Mouse (Mus musculus) stomach, embryonic 14.5 days (tissue): Measurements from ENCODE around the gene Noxa1. TPM values are rescaled to one million over a fixed set of nuclear protein-coding genes. Genes with fewer than 3 reads are reported as not detected.

ENCODE experiments used
- ATAC-seq: fragments of 200-750 bp; cut with Nextera tagmentation; 2 replicates; pipeline ENCODE4 v1.8.0; 2017; ENCODE audit warnings: low read depth, moderate TSS enrichment; ENCODE audit not compliant: insufficient number of reproducible peaks, insufficient read depth, low FRiP score
- H3K27ac ChIP-seq: fragments of 300-500 bp; sonication (generic); 2 replicates; pipeline ENCODE4 v1.5.1; 2014; ENCODE audit warnings: mild to moderate bottlenecking, low read length, moderate library complexity, mixed read lengths
- H3K27me3 ChIP-seq: fragments of 300-500 bp; sonication (generic); 2 replicates; pipeline ENCODE4 v1.6.1; 2014; ENCODE audit warnings: low read length, control low read depth, mixed read lengths; ENCODE audit not compliant: control insufficient read depth, insufficient read depth
- H3K36me3 ChIP-seq: fragments of 300-500 bp; sonication (generic); 2 replicates; pipeline ENCODE4 v1.6.1; 2014; ENCODE audit warnings: mild to moderate bottlenecking, control low read depth, low read length, moderate library complexity, mixed read lengths; ENCODE audit not compliant: control insufficient read depth, insufficient read depth
- H3K4me1 ChIP-seq: fragments of 300-500 bp; sonication (generic); 2 replicates; pipeline ENCODE4 v1.6.1; 2014; ENCODE audit warnings: low read length, control low read depth, mixed read lengths; ENCODE audit not compliant: control insufficient read depth, insufficient read depth
- H3K4me2 ChIP-seq: fragments of 300-500 bp; sonication (generic); replicated peaks from 2 replicates; pipeline ENCODE4 v1.6.1; 2014; ENCODE audit warnings: low read depth, low read length, control low read depth
- H3K4me3 ChIP-seq: fragments of 300-500 bp; sonication (generic); 2 replicates; pipeline ENCODE4 v1.5.1; 2014; ENCODE audit warnings: low read depth, low read length, control low read depth
- H3K9ac ChIP-seq: fragments of 300-500 bp; sonication (generic); replicated peaks from 2 replicates; pipeline ENCODE4 v1.6.1; 2014; ENCODE audit warnings: low read depth, mild to moderate bottlenecking, control low read depth, low read length, moderate library complexity, mixed read lengths
- H3K9me3 ChIP-seq: fragments of 300-500 bp; sonication (generic); 2 replicates; pipeline ENCODE4 v1.6.1; 2016; ENCODE audit warnings: low read depth, low read length, control low read depth; ENCODE audit not compliant: control insufficient read depth
- WGBS: fragments of 180-500 bp; shearing (Covaris S2); extraction: QIAGEN DNeasy Blood & Tissue Kit; methylation state at CpG from one replicate; pipeline ENCODE4 v1.1.7; 2014; 5-methylcytosine and 5-hydroxymethylcytosine counted together
- polyA plus RNA-seq: library from polyadenylated mRNA; unstranded; fragments of >200 nt; fragmentation: Nextera tagmentation; extraction: Ambion mirVana; gene quantifications from 2 replicates; pipeline ENCODE4 v1.2.1, GENCODE M21; 2014

Gene Noxa1
- polyA plus RNA-seq, 1 experiment from 2014 or later = 2.3 TPM

DNA sequence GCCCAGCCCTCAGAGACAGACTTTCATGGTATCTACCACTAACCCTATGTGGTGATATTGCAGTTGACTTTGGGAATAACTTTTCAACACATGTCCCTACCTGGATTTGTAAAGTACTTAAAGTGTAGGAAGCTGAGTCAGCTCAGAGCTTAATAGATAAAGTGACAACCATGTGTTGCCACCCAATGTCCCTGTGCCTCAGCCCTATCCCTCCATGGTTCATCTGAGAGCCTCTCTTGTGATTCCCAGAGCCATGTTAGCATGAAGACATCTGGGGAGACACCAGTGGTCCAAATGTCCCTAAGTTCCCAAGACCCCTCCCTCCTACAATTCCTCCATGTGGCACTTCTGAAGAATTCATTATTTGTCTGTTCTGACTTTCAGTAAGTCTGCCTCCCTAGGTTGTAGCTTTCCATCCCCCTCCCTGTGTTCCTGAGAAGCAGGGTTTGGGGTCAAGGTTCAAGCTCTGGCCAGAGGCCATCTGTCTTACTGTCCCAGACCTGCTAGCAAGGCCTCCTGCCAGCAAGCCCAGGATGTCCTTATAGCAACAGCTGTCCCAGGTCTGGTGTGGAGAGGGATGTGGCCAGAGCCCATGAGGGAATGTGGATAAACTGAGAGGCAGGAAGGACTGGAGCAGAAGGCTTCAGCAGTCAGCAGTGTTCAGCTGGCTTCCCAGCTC, 15.7 kb upstream of the Noxa1 start:
- Histone ChIP-seq H3K9ac (no peak overlapping the region), H3K36me3 (no peaks in the 10 kb centered on the region), H3K9me3 (no peaks in the 10 kb centered on the region), H3K27ac (no peak overlapping the region), H3K4me1 (no peaks in the 10 kb centered on the region), H3K4me2 (no peak overlapping the region), H3K4me3 (no peak overlapping the region), H3K27me3 (no peaks in the 10 kb centered on the region)
- 0 out of 2 replicates have a peak, but pooled peaks have one; percentile 12 for ATAC-seq

DNA sequence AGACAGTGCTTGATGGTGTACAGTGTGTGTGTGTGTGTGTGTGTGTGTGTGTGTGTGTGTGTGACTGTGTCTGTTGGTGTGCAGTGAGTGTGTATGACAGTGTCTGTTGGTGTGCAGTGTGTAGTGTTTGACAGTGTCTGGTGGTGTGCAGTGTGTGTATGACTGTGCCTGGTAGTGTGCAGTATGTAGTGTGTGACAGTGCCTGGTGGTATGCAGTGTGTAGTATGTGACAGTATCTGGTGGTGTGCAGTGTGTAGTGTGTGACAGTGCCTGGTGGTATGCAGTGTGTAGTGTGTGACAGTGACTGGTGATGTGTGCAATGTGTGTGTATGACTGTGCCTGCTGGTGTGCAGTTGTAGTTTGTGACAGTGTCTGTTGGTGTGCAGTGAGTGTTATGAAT, 14.5 kb upstream of the Noxa1 start:
- Histone ChIP-seq H3K4me3 (no peak overlapping the region), H3K27me3 (no peaks in the 10 kb centered on the region), H3K9ac (no peak overlapping the region), H3K27ac (no peak overlapping the region), H3K36me3 (no peaks in the 10 kb centered on the region), H3K4me1 (no peaks in the 10 kb centered on the region), H3K9me3 (no peaks in the 10 kb centered on the region), H3K4me2 (no peak overlapping the region)
- no peak for ATAC-seq

DNA sequence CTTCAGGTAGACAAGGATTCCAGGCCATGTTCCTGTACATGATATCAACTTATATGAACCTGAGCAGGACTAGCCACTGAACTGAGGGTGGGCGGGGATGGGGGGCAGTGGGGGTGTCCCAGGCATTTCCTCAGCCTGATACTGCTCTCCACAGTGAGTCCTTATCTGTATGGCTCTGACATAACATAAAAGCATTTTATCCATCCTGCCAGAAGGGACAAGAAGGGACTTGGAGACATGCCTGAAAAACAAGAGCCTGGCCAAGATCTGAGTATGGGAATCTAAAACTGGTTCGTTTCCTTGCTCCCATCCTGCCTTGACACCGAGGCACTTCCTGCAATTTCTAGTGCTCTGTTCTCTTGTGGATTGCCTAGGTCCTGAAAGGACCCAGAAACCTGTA, 11.1 kb upstream of the Noxa1 start:
- Histone ChIP-seq H3K4me1 (no peaks in the 10 kb centered on the region), H3K9me3 (no peaks in the 10 kb centered on the region), H3K9ac (no peak overlapping the region), H3K27me3 (no peaks in the 10 kb centered on the region), H3K4me2 (no peak overlapping the region), H3K36me3 (no peaks in the 10 kb centered on the region), H3K4me3 (no peak overlapping the region), H3K27ac (no peak overlapping the region)
- no peak; the same call in 1 of the 2 replicates for ATAC-seq
- 69% methylated on average over 3 of the region's 3 CpGs for WGBS

DNA sequence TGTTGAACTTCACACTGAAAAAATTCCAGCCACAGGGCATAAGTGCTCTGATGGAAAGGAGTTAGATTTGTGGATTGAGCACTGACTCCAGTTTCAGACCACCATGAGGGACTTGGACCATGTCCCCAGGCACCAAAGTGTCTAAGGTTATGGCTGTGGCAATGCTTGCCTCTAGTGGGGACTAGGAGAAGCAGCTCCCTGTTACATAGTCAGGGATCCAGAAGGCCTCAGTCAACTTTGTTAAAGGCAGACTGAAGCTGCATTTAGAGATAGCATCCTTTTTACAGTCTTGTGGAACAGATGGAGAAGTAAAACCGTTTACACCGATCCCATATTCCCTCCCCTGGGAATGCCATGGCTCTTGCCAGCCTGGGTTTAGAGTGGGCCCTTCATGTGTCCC, 9.2 kb upstream of the Noxa1 start:
- Histone ChIP-seq H3K9me3 (no peaks in the 10 kb centered on the region), H3K27me3 (no peaks in the 10 kb centered on the region), H3K4me3 (no peak overlapping the region), H3K4me2 (no peak overlapping the region), H3K27ac (no peak overlapping the region), H3K9ac (no peak overlapping the region), H3K4me1 (no peaks in the 10 kb centered on the region), H3K36me3 (no peaks in the 10 kb centered on the region)
- ATAC-seq = no peak
- WGBS = 89% methylated on average over 2 of the region's 2 CpGs

DNA sequence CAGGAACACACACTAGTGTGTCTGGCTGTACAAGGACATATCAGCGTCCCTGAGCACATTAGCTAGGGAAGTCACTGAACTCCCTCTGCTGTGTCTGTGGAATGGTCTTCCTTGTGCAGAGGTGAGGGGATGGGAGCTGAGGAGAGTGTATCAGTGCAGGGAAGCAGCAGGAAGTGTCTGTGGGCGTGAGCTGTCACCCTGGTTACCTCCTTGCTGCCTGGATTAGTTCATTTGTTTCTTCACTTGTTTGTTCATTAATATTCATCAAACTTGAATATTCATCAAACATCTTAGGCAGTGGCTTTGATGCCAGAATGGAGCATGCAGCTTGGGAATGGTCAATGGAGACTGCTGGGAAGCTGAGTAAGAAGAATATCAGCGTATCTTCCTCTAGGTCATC, 4.8 kb upstream of the Noxa1 start:
- Histone ChIP-seq H3K4me2 (no peak overlapping the region), H3K36me3 (no peaks in the 10 kb centered on the region)
- 71% methylated on average over 3 of the region's 3 CpGs for WGBS

DNA sequence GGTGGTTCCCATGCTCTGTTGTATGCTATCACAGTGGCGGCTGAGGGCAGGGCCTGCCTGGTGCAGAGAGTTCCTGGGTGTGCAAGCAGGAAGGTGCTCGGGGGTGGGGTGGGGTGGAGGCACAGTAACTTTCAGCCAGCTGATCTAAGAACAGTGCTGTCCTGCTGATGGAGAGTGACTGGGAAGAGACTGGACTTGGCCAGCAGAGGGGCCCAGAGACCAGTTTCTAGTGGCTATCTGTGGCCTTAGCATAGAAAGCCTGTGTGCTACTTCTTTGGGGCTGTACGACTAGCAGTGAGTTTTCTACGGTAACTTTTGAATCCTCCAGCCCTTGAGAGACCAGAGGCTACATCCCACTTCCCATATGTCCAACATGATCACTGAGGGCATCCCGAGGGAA, 4.0 kb upstream of the Noxa1 start:
- H3K27ac ChIP-seq = no peak overlapping the region

More for the DNA sequence above, 4.8 kb upstream of the Noxa1 start:
- no peak overlapping the region for H3K4me3 ChIP-seq
- no peak for ATAC-seq
- no peaks in the 10 kb centered on the region for H3K4me1 ChIP-seq
- no peaks in the 10 kb centered on the region for H3K9me3 ChIP-seq
- no peak overlapping the region for H3K9ac ChIP-seq
- no peaks in the 10 kb centered on the region for H3K27me3 ChIP-seq
- no peak overlapping the region for H3K27ac ChIP-seq

DNA sequence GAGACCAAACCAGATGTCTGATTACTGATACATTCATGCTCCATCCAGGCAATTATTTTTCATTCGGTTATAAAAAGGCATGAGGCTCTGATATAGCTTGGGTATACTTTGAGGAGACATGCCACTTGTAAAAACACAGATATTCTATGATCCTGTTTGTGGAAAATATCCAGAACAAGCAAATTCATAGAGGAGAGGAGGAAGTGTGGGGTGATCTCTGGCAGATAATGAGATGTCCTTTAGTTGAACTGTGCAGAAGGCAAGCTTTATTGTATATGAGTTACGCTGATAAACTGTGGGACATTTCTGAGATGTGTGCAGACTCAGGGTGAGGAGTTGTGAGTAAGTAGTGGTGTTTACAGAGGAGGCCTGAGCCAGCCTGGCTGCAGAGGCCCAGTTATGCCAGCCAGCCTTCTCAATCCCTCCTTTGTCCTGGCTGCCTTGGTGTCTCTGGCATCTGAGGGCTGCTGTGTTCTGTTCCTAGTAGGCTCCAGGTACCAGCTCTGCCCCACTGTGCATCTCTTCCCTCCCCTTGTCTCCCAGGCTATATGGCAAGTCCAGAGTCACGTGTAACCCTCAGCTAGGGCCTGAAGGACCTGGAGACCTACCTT, 3.2 kb upstream of the Noxa1 start:
- H3K27ac ChIP-seq = no peak overlapping the region
- H3K27me3 ChIP-seq = no peaks in the 10 kb centered on the region
- no peak overlapping the region for H3K4me2 ChIP-seq
- ATAC-seq = no peak
- H3K4me1 ChIP-seq = no peaks in the 10 kb centered on the region
- H3K9ac ChIP-seq = no peak overlapping the region
- H3K4me3 ChIP-seq = no peak overlapping the region
- no peaks in the 10 kb centered on the region for H3K36me3 ChIP-seq
- no peaks in the 10 kb centered on the region for H3K9me3 ChIP-seq
- 68% methylated on average over 3 of the region's 3 CpGs for WGBS

More for the DNA sequence above, 4.0 kb upstream of the Noxa1 start:
- H3K4me3 ChIP-seq = no peak overlapping the region
- 50% methylated on average over 5 of the region's 5 CpGs for WGBS
- H3K9me3 ChIP-seq = no peaks in the 10 kb centered on the region
- no peaks in the 10 kb centered on the region for H3K27me3 ChIP-seq
- ATAC-seq = no peak
- no peaks in the 10 kb centered on the region for H3K4me1 ChIP-seq
- no peak overlapping the region for H3K9ac ChIP-seq
- H3K36me3 ChIP-seq = no peaks in the 10 kb centered on the region
- H3K4me2 ChIP-seq = no peak overlapping the region

DNA sequence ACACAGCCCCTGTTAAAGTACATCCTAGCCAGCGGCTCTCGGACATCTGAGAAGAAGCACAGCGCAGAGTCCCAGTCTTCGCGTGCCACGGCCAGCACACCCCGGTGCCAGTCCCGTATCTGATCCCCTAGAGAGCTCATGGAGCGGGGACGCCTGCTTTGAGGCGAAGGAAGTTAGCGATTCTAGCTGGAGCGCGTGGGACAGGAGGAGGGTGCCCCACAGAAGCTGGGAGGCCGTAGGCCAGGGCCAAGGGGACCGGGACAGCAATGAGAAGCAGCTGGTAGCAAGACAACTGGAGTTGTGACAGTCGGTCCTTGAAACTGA, 202 bp downstream of the Noxa1 start:
- Histone ChIP-seq H3K9me3 (no peaks in the 10 kb centered on the region), H3K27me3 (no peaks in the 10 kb centered on the region), H3K4me1 (no peaks in the 10 kb centered on the region), H3K27ac (no peak overlapping the region), H3K4me3 (peak overlapping the region; percentile 22), H3K4me2 (peak overlapping the region; percentile 48), H3K9ac (0 out of 2 replicates have a peak overlapping the region, but pooled peaks have one; percentile 2), H3K36me3 (no peaks in the 10 kb centered on the region)
- ATAC-seq = 0 out of 2 replicates have a peak, but pooled peaks have one; percentile 10
- WGBS = 31% methylated on average over 17 of the region's 17 CpGs

DNA sequence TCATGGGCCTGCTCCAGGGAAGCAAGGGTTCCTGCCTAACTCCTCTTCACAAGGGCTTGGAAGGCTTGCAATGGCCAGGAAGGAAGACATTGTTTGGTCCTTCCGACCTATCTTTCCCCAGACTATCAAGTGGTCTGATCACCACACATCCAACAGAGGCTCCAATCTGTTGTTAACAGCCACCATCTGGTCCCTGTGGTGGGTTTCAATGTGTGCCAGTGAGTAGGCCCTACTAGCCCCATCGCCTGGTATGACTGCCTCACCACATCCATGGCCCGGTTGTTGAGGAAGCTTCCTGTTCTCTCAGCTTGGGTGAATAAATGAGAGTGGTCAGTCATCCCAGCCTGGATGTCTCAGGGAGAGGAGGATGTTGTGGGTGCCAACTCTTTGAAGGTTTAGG, 6.3 kb downstream of the Noxa1 start:
- Histone ChIP-seq H3K27me3 (no peaks in the 10 kb centered on the region), H3K9me3 (no peaks in the 10 kb centered on the region), H3K4me3 (no peak overlapping the region), H3K4me2 (no peak overlapping the region), H3K4me1 (no peaks in the 10 kb centered on the region), H3K9ac (no peak overlapping the region), H3K27ac (no peak overlapping the region), H3K36me3 (no peaks in the 10 kb centered on the region)
- no peak for ATAC-seq
- 82% methylated on average over 3 of the region's 3 CpGs for WGBS
